Mouse (Mus musculus) lung, postnatal 0 days (tissue): ENCODE data around the gene Papola.
"Not testable (repeated sequence)": the region's sequence is repeated elsewhere in the genome, so short reads cannot be mapped to it uniquely, and the experiment has no call there.

Source experiments
- CTCF ChIP-seq: IDR thresholded peaks from 2 replicates; pipeline ENCODE4 v1.5.1; 2016; ENCODE audit warnings: antibody characterized with exemption, mild to moderate bottlenecking
- EP300 ChIP-seq: IDR thresholded peaks from 2 replicates; pipeline ENCODE4 v1.6.1; 2016; ENCODE audit warnings: antibody characterized with exemption, mild to moderate bottlenecking, control low read depth

- peak; percentile 36; the same call in 1 of the 2 replicates for TF ChIP-seq CTCF
- not testable (repeated sequence) for TF ChIP-seq EP300
These were observed 56.1 kb downstream of the Papola start for GRCm38 (mm10) chr12:105840545-105840944.
